Mouse (Mus musculus) embryo, embryonic 9.5 days (tissue): Measurements from ENCODE around the gene Fam217b.
A peak's percentile ranks its signal among the peaks of the same experiment; 100 is the strongest.

Source experiments
- DNase-seq: peaks from one replicate; pipeline ENCODE4 v3.0.0-alpha.2; 2017; ENCODE audit errors: extremely low spot score

Fam217b gene

DNA sequence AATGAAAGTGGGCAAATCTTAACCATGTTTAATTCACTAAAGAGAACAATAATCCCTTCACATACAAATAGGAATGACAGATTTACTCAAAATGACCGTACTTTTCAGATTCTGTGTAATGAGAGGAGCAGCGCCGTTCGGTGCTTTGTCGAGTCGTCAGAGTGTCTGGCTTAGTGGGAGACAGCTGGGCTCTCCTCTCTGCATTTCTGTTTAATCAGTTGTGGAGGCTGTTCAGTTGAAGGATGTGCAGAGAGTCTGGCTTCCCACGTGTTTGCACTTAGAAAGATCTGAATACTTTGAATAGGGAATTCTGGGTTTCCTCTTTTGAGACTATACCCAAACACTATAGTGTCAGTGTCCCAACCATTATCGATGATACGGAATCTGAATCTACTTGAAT lies 23.0 kb downstream of the Fam217b start:
- no peak for DNase-seq

DNA sequence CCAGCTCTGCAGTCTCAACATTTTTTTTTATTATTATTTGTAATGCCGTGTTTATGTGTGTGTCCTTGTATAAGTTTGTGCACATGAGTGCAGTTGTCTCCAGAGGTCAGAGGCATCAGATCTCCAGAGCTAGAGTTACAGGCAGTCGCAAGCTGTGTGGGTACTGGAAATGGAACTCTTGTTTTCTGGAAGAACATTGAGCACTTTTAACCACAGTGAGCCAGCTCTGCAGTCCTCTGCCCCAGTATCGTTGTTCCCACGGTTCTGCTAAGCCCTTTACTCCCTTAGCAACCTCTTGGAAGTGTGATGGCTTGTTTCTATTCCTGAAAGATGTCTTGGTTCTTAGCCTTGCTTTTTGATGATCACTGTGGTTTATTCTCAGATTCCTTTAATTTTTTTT lies 35.1 kb downstream of the Fam217b start:
- DNase-seq: no peak

DNA sequence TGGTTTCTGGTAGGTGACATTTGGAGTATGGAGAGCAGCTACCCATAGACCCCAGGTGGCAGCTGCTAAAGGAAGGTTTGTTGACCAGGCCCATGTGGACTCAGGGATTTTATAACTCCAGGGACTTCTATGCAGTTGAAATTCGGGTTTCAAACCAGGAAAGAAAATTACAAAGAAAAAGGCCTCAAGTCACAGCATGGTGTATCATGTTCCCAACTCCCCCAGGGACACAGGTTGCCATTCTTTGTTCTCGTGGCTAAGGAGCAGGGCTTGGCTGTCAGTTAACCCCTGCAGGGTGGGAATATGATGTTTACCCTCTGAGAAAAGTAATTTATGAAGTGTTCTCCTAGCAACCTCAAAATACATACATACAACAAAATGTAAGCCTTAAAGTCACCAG lies 35.9 kb downstream of the Fam217b start:
- no peak for DNase-seq

DNA sequence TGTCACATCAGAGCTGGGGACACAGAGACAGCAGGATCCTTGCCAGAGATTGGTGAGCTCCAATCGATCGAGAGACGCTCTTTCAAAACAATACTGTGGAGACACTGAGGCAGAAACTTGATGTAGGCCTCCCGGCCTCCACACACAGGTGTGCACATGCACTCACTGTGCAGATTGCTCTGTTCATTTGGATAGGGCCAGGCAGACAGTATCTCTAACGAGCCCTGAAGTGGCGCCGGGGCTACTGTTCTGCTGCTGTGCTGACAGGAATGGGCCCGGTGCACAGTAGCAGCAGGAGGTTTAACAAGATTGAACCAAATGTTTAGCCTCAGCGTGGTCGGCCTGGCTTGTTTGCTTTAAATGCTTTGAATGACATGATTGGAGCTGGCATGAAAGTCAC lies 36.6 kb downstream of the Fam217b start:
- no peak for DNase-seq

DNA sequence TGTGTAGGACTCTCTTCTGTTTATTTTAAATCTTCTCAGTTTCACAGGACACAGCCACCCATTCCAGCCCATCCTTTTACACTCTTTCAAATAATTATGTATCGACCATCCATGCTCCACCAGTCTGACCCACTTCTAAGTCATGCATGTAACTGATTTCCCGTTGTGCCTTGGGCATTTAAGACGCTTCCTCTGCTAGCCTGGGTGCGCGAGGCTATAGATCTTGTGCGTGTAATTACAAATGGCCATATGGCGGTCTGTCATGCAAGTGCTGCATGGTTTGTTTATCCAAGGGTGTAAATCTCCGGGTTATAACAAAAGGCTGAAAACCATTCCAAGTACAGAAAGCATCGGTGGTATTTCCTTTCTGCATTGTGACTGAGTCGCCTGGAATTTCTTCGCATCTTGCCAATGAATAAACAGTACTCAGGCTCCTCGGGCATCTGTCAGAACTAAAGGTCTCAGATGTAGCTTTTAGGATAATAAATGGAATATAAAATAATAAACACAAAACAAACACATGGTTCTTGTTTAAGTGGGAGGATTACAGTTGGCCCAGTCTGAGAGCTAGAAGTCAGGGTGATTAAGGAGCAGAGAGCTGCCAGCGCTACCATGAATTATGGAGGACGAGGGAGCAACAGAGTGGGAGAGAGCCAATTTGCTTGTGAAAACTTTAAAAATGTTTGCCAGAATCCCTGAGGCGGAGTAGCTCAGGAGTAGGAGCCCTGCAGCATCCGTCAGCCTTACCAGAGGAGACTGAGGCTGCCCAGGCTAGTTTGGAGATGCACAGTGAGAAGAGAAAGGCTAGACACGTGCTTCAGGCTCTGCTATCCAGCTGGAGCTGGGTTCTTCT lies 40.6 kb downstream of the Fam217b start:
- DNase-seq: peak; percentile 8

DNA sequence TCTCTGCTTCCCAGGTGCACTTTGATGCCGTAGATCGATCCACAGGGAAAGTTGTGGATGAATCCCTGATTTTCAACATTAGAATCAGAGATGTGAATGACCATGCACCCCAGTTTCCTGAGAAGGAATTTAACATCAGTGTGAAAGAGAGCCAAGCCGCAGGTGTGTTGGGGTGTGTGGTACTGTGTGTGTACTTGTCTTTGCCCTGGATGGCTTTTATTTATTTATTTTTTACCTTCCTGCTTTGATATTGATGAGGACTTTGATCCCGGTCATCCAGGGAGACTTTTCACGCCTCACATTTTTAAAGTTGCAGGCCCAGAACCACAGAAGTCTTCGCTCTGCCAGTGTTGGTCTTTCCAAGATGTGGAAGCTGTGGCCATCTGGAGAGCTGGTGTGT lies 43.1 kb downstream of the Fam217b start:
- DNase-seq: no peak

DNA sequence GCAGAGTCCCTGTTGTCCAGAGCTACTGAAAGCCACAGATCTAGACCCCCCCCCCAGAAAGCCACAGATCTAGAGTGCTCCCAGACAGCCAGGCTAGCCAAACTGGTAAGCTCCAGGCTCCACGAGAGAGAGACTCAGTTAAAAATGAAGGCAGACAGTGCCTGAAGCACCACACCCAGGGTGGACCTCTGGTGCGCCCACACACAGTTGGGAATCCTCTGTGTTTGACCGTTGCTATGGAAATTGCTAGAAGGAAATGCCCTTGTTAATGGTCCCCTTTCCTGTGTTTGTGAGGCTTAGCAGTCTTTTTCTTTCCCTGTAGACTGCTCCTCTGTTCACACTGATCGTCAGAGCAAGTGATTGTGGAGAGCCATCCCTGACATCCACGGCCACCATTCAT lies 46.0 kb downstream of the Fam217b start:
- DNase-seq: no peak

DNA sequence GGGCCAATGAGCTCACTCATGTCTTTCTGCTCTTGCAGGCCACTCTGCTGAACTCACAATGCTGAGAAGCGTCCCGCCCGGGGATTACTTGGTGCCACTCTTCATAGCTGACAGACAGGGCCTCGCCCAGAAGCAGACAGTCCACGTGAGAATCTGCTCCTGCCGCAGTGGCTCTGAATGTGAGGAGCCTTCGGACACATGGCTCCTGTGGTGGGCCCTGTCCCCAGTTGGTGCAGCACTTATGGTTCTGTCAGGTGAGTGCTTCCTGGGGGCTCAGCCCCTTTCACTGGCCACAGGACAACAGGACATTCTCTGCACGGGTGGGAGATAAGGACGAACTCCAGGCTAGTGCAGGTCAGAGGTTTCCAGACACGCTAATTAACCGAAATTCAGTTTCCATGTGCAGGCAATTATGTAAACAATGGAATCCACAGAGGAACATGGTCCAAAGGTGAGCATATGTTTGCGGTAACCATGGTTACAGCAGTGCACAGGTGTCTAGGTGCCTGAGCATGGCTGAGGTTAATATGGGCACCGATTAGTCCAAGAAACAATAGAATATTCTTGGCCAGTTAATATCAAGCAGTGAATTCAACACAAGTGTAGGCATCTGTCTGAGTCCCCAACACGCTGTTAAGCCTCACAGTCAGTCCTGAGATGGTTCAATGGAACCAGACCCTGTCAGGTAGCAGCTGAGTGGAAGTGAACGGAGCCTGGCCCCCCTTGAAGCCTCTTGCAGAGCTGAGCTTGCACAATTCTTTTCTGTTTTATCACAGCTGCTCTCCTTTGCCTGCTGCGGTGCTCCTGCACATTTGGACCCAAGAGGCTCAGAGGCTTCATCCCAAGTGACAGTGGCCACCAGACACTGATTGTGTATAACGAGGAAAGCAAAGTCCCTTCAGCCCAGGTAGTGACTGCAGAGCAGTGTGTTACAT lies 57.5 kb downstream of the Fam217b start:
- no peak for DNase-seq

DNA sequence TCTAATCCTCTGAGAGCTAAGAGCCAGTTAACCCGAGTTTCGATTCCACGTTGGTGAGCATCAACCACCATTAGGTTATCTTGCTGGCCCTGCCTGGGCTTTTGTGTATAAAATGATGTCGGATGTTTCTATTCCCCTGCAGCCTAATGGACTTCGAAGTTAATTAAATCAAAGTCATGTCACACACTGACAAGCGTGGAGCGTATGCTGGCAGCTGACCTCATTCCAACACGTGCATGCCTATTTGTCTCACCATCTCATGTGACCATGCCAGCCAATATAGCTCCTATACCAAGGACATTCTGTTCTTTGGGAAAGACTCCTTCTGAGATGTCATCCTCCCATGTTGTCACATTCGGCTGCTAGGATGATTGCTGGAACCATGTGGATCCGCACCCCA lies 59.6 kb downstream of the Fam217b start:
- no peak for DNase-seq
